Mouse (Mus musculus) embryonic fibroblast, embryonic 13.5 days (primary cell): ENCODE results near the gene Apeh.

Source experiments
- CTCF ChIP-seq: IDR thresholded peaks from 2 replicates; pipeline ENCODE4 v1.5.1; 2011; ENCODE audit warnings: mild to moderate bottlenecking, control low read depth, low read length, moderate library complexity, borderline replicate concordance; ENCODE audit not compliant: insufficient read depth
- POLR2A ChIP-seq: IDR thresholded peaks from 2 replicates; pipeline ENCODE4 v1.6.1; 2011; ENCODE audit warnings: low read depth, mild to moderate bottlenecking, control low read depth, low read length, moderate library complexity

- TF ChIP-seq POLR2A (no peak), CTCF (no peak)
Observed at GRCm38 (mm10) chr9:108044751-108045492, 49.5 kb downstream of the Apeh start.
